Mouse (Mus musculus) urinary bladder, adult 2 months (tissue): ENCODE results near the gene Tenm2. TPM values are rescaled to one million over a fixed set of nuclear protein-coding genes. Genes with fewer than 3 reads are reported as not detected.

Source experiments
- DNase-seq: peaks from one replicate; pipeline ENCODE4 v3.0.0; 2022; ENCODE audit warnings: low spot score
- polyA plus RNA-seq: library from polyadenylated mRNA; depleted of rRNA; stranded (reverse); fragments of >200 nt; gene quantifications from 2 replicates; pipeline ENCODE4 v1.2.3, GENCODE M21; 2012

Tenm2 gene
- polyA plus RNA-seq, 1 experiment, result 2.2 TPM

DNA sequence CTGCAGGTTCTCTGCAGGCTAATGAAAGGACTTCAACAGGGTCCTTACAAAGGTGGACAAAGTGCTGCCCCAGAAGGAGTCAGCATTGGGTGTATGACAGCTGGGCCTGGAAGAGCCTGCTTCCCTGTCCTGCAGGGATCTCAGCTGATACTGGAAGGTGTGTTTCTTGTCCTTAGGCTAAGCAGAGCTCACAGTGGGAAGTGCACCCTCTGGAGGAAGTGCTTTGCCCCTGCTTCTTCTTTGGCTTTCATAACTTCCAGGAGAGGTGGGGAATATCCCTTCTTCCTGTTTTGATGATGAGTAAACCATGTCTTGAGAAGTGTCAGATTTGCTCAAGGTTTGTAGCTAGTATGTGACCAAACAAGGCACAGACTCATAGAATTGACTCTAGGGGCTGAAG is 1240.5 kb downstream of the Tenm2 start:
- DNase-seq, result no peak

- DNase-seq, result no peak
Observed at GRCm38 (mm10) chr11:35991846-35992245, 1243.9 kb downstream of the Tenm2 start.

DNA sequence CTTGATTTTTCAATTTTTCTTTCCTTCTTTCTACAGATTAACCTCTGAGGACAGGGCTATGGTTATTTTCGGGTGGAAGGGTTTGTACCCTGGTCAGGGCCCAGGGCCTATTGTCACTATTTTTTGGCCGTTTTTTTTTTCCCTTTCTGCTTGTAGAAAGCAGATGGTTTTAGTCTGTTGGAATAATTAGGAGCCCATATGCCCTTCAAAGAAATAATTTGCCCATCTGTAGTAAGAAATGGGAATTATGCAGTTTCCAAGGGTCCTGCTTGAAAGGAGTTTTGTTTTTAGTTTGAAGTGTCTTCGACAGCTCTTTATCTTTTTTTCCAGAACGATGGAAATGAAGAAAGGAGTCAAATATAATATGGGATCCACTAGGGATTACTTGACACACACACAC is 1245.8 kb downstream of the Tenm2 start:
- DNase-seq, result no peak

DNA sequence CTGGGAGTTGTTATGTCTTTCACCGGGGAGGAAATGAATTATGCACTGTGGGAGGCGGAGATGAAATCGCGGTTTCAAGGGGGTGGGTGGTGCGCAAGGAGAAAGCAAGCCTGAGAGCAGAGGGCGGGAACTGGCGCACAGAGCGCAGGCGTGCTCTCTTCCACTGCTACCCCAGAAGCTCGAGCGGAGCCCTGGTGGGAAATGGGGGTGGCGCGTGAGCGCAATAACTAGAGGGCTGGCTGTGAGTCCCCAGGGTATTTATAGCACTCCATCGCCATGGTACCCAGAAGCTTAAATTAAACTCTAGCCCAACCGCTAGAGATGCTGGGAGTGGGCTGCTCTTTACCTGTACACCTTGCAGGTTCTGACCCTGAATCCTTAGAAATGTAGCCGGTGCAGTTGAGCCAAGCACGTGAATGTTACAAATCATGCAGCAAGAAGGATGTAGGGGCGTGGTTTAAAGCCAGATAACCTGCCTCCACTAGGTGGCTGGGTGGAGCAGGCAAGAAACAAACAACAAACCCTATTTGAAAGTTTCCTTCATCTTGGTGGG is 1249.8 kb downstream of the Tenm2 start:
- no peak for DNase-seq

- no peak for DNase-seq
Observed at GRCm38 (mm10) chr11:35982734-35983133, 1253.0 kb downstream of the Tenm2 start.

GRCm38 (mm10) chr11:35980411-35980917 is 1255.3 kb downstream of the Tenm2 start, which contains the start of gene Wwc1:
Gene Wwc1, minus strand, starts transcription at chr11:35980527.
- DNase-seq, result peak; percentile 76

- DNase-seq, result no peak
Observed at GRCm38 (mm10) chr11:35979733-35980410, 1255.9 kb downstream of the Tenm2 start.

- DNase-seq, result no peak
Observed at GRCm38 (mm10) chr11:35979266-35979732, 1256.5 kb downstream of the Tenm2 start.

GRCm38 (mm10) chr11:35977796-35978195 is 1258.0 kb downstream of the Tenm2 start:
- no peak for DNase-seq

- no peak for DNase-seq
Observed at GRCm38 (mm10) chr11:35977096-35977495, 1258.7 kb downstream of the Tenm2 start.

DNA sequence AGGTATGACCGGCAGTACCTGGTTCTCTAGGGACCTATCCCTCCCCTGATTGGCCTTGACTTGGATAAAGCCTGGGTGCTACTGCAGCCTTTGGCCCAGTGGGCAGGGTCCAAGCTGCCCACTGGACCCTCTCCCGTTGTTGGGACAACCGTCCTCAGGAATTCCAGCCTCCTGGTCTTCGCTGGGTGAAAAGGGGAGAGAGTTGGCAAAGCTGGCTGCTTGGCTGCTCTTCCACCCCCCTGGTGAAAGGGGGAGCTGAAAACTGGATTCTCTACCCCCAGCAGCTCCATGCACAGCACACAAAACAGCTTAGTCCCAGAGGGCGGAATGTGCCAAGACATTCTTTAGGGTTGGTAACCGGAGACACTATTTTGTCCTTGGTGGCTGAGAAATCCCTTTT is 1259.3 kb downstream of the Tenm2 start:
- DNase-seq, result no peak

DNA sequence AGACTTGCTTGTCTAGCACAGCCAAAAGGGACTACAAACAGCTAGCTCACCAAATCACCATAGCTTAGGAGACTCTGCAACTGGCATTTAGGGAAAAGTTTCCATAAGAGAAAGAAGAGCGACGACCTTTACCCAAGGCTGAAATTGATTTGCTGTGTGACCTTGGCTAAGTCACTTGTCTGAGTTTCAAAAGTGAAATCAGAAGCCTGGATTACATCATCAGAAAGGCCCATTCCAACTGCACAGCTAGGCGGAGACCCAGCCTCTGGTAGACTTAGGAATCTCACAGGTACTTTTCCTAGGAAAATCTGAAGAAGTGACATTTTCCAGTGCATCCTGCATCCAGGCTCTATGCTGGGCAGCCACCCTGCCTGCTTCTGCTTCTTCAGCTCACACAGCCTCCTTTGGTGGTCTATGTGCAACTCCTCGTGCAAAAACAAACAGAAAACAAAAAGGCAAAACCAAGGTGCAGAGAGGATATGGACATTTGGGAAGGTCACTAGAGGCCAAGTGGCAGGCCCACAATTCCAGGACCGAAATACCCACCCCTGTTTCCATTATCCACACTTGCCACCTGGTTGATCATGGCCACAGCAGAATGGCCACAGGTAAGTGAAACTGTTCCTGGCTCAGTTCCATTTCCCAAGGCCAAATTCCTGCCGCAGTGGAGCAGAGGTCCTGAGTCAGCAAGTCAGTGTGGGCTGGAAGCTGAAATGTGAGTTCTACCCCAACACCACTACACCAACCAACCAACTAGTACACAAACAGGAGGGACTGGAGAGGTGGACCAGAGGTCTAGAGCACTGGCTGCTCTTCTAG is 1260.9 kb downstream of the Tenm2 start:
- no peak for DNase-seq

GRCm38 (mm10) chr11:35973135-35973534 is 1262.6 kb downstream of the Tenm2 start:
- no peak for DNase-seq

DNA sequence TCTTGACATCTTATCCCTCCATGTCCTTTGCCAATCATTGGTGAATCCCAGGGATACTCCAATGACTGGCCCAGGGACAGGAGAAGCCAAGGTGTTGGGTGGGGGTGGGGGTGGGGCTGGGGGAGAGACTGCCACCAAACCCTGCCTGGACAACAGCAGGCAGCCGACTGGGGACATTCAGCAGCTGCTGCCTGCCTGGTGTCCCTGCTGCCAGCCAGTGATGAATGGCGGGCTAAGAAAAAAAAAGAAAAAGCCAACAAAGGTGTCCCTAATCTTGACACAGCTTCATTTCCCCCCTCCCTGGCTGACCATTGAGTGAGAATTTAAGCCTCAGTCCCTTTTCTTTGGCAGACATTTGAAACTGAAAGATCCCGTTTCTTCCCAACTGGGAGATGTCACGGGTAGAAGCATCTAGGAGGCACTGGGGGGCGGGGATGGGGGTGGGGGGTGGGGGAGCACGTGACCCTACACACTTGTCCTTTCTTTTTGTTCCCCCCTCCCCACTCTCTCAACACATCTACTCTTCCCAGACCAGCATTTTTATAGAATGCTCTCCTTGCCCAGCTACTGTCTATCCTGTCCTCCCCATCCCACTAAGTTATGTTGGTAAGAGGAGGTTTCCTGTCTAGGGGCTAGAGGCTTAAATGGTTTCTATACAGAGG is 1263.4 kb downstream of the Tenm2 start:
- DNase-seq, result no peak

GRCm38 (mm10) chr11:35970806-35971705 is 1264.7 kb downstream of the Tenm2 start:
- DNase-seq, result no peak

DNA sequence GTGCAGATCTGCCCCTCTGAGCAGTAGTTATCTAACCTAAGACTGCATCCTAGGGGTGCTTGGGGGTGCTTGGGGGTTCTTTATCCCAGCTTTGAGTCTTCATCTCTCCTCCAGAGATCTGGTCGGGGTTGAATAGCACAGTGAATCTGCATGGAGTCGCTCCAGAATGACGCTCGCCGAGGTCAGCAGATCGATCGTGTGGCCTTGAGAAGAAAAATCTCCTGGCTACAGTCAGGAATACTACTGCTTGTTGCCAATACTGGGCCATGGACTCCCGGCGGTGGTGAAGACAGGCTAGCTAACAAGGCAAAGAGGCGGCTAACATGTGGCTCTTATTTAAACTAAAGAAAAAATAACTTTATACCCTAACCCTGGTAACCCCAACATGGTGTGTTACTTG is 1267.5 kb downstream of the Tenm2 start:
- no peak for DNase-seq

- no peak for DNase-seq
Observed at GRCm38 (mm10) chr11:35963981-35964549, 1271.7 kb downstream of the Tenm2 start.

DNA sequence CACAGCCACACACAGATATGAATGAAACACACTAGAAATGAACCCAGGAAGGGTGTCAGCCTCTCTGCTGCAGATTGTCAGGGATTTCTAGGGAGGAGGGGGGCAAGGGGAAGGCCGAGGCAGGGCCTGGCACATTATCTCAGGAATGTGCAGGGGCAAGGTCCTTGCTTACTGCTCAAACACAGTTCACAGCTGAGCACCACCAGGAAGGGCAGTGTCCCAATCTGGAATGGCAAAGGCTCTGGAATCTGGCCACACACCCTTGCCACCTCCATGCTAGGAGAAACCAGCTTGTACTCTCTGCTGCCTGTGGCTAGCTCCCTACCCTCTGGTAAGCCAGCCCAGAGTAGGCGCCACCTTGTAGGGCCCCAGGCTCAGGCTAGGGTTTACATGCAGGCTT is 1272.2 kb downstream of the Tenm2 start:
- no peak for DNase-seq

- no peak for DNase-seq
Observed at GRCm38 (mm10) chr11:35962431-35962830, 1273.3 kb downstream of the Tenm2 start.

DNA sequence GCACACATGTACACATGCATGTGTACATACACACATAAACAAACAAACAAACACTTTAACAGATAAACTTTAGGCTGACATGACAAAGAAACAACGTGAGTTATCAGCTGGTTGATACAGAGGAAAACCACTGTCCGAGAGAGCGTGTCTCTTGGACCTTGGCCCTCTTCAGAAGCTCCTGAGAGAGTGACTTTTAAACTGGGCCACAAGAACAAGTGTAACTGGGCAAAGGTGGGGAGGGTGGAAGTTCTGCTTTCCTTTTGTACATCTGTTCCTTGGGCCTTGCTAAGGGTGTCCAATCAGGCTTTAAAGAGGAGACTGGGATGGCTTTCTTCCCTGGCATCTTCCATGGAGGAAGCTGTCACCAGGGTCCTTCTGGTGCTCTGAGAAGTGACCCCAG is 1276.5 kb downstream of the Tenm2 start:
- DNase-seq, result no peak
